Mouse (Mus musculus): ENCODE measurements around the gene Irgc1.

Gene Irgc1

DNA sequence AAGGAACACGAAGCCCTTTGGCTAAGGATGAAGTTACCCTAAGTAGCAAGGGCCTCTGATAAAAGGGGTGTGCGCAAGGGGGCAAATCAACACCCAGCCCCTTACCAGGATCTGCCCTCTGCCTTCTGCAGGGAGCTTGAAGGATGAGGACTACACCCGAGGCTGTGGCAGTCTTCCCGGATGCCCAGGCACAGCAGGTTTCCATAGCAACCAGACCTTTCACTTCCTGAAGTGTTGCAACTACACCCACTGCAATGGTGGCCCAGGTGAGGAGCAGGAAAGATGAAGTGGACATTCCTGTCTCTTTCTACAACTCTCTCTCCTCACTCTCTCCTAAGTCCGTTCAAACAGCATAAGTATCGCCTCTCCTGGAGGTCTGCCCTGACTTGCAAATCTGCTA, 20.3 kb upstream of the Irgc1 start:
- no peak for DNase-seq (ENCODE audit: low spot score in 2 of 2)

DNA sequence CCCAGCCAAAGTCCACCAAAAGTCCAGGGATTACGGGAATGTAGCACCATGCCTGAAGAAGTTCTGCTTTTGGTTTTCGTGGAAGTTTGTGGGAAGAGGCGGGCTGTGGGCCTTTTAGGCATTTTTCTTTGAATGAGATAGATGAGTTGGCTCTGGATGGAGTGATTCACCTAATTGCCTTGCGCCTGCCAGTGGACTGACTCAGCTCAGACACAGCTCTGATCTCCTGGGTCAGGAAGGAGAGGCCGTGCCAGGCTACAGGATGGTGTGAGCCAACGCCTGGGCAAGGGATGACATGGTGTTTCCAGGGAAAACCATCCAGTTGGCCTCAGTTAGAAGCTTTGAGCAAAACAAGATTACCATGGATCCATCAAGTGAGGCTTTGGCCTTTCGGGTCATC, 18.3 kb upstream of the Irgc1 start:
- no peak for DNase-seq (ENCODE audit: low spot score in 2 of 2)

DNA sequence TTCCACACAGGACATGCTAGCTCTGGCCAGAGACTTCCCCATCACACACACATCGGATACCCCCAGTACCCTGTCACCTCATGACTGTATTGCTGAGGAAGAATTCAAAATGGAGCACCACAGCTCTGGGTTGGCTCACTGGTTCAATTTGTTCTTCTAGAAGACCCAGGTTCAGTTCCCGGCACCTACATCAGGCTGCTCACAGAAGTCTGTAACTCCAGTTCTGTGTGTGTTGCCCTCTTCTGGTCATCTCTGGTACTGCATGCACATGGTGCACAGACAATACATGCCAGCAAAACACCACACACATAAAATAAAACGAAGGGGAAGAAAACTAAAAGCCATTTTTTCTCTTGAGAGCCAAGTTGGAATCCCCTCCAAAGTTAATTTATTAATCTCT, 17.0 kb upstream of the Irgc1 start:
- DNase-seq (ENCODE audit: low spot score in 2 of 2): no peak

GRCm38 (mm10) chr7:24467886-24468285, 15.8 kb upstream of the Irgc1 start:
- no peak for DNase-seq (ENCODE audit: low spot score in 2 of 2)

GRCm38 (mm10) chr7:24466835-24467234, 14.7 kb upstream of the Irgc1 start:
- no peak for DNase-seq (ENCODE audit: low spot score in 2 of 2)

DNA sequence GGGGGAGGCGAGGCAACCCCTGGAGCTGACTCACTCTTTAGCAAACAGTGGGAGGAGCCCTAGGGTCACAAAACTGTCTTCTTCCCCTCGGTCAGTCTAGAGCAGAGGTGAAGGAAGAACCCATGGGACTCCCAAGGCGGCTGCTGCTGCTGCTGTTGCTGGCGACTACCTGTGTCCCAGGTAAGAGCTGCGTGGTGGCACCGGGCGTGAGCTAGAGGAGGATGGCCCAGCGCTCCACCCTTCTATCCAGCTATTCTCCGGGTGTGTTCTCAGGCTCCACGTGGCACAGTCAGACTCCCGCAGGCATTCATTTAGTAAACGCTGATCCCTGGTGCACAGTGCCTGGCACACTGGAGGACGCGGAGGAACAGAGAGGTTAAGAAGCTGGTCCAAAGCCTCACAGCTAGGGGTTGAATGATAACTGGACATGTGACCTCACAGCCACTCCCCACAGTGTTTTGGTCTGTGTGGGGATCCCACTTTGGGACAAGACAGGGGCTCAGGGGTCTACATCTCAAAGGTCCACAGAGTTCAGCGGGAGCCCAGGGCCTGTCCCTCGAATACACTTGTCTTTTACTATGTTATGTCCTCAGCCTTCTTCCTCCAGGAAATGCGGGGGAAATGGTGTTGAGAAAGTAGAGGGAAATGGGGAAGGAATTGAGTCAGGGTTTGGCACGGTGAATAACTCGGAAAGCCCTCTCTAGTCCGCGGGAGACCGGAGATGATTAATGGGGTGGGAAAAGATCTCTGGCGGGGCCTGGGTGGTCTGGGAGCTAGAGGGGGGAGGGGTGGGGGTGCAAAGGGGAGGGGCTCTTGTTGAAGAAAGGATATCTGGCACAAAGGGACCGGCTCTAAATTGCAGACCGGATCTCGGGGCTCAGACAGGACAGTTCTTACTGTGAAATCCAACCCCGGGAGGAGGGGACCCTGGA, 10.6 kb upstream of the Irgc1 start, which contains the start of gene Plaur:
Plaur (plus strand) TSS at position 97 of the 932 bp plus-strand sequence.
- DNase-seq (ENCODE audit: low spot score in 2 of 2): no peak

DNA sequence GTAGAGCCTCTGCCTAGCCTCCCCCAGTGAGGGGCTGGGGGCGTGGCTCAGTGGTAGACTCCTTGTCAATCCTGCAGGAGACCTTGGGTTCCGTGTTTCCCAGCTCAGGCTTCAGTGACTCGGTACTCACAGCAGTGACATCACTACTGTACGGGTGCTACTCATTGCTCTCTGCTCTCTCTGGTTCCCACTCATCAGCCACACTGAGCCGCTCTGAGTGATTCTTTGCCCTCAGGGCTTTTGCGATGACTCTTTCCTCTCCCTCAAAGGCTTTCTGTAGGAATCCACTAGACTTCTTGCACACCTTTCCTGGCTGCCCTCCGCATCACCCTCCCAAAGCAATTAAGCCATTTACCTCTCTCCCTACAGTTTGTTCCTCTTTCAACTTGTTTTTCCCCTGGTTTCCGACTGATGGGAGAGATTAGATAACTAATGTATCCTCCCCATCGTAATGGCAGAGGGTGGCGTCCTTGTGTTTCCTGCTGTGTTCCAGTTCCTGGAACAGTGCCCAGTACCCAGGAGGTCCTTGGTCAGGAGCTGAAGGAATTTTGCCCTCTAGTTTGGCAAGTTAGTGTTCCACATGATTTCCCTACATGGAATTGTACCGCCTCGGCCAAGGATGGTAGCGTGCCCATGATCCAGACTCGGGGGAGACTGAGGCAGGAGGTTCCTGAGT, 9.4 kb upstream of the Irgc1 start:
- no peak for DNase-seq (ENCODE audit: low spot score in 2 of 2)

DNA sequence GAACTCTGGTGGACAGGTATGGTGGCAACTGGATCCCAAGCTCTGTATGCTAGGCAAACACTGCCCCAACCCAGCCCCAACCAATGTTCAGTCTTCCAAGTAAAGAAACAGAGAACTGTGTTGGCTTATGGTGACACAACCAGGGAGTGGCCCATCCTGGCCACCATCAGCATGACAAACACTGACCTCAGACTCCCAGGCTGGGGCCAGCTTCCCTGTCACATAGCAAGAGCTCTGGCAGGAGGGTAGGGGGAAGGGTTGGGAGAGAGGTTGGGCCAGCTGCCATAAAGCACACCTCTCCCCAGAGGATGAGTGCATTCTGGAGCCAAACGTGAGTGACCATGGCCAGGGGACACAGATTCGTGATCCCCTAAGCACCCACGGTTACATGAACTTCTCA, 7.7 kb upstream of the Irgc1 start:
- DNase-seq (ENCODE audit: low spot score in 2 of 2): no peak

GRCm38 (mm10) chr7:24459440-24459839, 7.3 kb upstream of the Irgc1 start:
- DNase-seq (ENCODE audit: low spot score in 2 of 2): no peak

- DNase-seq (ENCODE audit: low spot score in 2 of 2): no peak
Observed at GRCm38 (mm10) chr7:24457726-24458370, 5.8 kb upstream of the Irgc1 start.

- DNase-seq (ENCODE audit: low spot score in 2 of 2): no peak
Observed at GRCm38 (mm10) chr7:24455726-24456125, 3.6 kb upstream of the Irgc1 start.

DNA sequence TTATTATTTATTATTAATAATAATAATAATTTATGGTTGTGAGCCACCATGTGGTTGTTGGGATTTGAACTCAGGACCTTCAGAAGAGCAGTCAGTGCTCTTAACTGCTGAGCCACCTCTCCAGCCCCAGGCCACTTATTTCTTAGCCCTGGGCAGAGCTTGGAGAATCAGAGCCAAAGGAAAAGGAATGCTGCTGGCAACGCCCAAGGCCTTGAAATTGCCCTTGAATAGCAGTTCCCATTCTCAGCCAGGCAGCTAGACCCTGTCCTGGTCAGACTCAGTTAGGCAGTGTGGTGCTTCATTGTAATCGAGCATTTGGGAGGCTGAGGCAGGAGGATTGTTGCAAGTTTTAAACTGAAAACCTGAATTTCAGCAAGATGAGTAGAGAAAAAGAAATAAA, 2.1 kb upstream of the Irgc1 start:
- DNase-seq (ENCODE audit: low spot score in 2 of 2): no peak

DNA sequence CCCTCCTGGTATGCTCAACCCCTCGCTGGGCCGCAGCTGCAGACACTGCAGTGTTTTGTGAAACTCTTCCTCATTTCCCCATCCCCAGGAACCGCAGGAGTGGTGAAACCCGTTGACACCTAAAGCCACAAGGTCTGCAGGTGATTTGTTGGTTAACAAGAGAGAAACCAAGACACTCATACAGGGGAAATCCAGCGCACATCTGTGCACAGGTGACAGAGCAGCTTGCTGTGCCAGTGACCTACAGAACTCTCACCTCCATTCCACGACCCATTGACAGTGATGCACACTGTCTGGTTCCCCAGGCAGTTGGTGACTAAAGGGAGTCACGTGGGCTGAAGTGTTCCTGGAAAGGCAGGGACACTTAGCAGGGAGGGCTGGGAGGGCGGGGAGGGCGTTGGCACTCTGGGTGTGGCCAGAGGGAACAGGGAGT, 1.5 kb downstream of the Irgc1 start:
- DNase-seq (ENCODE audit: low spot score in 2 of 2): no peak

DNA sequence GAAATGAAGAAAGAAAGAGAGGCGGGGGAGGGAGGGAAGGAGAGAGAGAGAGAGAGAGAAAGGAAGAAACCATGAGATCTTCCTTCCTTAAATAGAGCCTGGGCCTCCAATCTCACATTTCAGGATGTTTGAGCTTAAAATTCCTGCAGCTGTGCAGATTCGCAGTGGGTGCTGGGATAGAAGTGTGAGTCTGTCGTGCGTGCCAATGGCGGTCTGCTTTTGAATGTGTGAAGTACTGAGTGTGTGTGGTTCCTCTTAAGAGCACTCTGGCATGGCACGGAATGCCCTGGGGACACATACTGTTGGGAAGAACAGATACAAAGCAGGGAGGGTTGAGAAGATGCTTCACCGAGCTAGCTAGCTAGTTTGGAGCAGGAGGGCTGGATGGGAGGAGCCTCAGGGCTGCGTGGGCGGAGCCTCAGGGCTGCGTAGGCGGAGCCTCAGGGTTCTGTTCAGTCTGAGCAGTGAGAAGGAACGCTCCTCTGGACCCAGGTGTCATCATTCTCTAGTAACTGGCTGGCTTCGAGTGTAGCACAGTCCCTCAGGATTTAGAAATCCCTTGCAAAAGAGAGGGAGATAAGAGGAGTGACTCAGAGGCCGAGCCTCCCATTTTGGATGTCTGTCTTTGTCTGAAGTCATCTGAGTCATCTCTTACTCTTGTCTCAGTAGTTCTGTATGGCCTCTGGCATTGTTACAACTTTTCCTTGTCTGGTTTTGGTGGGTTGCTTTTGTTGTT, 3.1 kb downstream of the Irgc1 start:
- DNase-seq (ENCODE audit: low spot score in 2 of 2): no peak

DNA sequence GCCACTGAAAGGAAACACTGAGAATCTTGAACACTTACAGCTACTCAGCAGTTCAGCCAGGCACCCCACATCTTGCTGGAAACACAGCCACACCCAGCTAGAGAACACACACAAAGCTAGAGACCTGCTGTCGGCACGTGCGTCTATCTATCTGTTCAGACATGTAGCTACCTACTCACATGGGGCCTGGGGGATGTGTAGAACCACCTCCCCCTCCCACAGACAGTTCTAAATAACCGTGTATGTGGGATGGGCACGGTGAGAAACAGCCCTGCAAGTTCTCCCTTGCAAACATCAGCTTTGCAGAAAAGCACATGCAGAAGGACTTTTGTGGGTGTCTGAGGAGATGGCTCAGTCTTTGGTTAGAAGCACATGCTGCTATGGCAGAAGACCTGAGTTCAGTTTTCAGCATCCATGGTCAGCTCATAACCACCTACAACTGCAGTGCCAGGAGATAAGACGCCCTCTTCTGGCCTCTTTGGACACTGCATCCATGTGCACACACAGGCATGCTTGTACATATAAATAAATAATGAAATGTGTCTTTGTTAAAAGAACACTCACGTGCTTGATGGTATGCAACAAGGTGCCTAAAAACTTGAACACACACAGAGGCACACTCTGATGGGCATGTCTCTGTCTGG, 5.3 kb downstream of the Irgc1 start:
- no peak for DNase-seq (ENCODE audit: low spot score in 2 of 2)

DNA sequence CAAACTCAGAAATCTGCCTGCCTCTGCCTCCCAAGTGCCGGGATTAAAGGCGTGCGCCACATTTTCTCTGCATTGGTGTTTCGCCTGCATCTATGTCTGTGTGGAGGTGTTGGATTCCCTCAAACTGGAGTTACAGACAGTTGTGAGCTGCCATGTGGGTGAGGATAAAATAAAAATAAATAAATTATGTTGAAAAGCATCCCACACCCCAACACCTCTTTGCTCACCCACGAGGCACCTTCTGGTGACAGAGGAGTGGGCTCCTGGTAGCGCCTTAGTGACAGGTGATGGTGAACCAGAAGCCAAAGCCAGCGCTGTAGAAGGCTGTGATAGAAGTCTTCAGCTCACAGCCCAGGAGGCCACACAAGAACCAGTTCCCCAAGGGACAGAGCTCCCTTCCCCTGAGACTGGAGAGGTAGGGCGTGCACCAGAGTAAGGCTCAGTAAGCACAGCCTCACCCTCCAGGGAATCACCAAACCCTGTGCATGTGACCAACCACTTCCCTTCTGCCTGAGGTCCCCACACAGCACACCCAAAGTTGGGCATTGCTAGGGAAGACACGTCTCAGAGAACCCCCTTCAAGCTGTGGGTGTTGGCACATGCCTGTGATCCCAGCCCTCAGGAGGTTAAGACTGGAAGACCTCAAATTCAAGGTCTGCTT, 6.7 kb downstream of the Irgc1 start:
- DNase-seq (ENCODE audit: low spot score in 2 of 2): no peak

GRCm38 (mm10) chr7:24442313-24442712, 9.8 kb downstream of the Irgc1 start:
- no peak for DNase-seq (ENCODE audit: low spot score in 2 of 2)

DNA sequence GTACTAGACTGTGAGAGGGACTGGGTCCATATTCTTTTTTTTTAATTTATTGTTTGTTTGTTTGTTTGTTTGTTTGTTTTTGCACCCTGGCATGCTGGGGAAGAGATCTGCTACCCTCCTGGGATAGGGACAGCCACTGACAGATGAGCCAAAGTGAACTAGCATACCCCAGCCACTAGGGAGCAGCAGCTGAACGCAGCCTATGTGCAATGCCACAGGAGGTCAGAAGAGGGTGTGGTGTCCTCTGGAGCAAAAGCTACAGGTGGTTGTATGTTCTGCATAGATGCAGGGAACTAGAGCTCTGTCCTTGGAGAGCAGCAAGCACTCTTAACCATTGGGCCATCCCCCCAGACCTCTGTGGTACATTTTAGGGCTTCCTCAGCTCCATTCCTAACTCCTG, 10.3 kb downstream of the Irgc1 start:
- DNase-seq (ENCODE audit: low spot score in 2 of 2): peak in 1 of 2 experiments; percentile 47

DNA sequence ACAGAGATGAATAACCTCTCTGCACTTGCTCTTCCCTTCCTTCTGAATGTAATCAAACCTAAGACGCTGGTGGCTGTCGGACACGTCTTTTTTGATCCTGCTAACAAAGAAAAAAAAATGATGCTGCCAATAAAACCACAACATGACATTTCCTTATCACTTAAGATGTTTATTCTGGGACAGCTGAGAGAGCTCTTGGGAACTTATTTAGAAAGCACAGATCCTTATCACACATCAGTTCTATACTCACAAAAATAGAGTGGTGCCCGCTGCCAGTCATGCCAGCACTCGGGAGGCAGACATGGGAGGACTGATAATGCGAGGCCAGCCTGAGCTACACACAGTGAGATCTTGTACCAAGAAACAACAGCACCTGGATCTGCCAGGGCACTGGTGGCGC, 12.2 kb downstream of the Irgc1 start:
- DNase-seq (ENCODE audit: low spot score in 2 of 2): no peak

- no peak for DNase-seq (ENCODE audit: low spot score in 2 of 2)
Observed at GRCm38 (mm10) chr7:24439191-24439590, 12.9 kb downstream of the Irgc1 start.

GRCm38 (mm10) chr7:24437981-24438380, 14.1 kb downstream of the Irgc1 start:
- DNase-seq (ENCODE audit: low spot score in 2 of 2): peak; percentile 48 to 59
